Mouse (Mus musculus): Measurements from ENCODE around the gene Sgtb. TPM values are rescaled to one million over a fixed set of nuclear protein-coding genes. Genes with fewer than 3 reads are reported as not detected.

Sgtb gene
- 100 to 1,000 TPM; 132 to 160 (median 140) TPM for total RNA-seq (2022)

DNA sequence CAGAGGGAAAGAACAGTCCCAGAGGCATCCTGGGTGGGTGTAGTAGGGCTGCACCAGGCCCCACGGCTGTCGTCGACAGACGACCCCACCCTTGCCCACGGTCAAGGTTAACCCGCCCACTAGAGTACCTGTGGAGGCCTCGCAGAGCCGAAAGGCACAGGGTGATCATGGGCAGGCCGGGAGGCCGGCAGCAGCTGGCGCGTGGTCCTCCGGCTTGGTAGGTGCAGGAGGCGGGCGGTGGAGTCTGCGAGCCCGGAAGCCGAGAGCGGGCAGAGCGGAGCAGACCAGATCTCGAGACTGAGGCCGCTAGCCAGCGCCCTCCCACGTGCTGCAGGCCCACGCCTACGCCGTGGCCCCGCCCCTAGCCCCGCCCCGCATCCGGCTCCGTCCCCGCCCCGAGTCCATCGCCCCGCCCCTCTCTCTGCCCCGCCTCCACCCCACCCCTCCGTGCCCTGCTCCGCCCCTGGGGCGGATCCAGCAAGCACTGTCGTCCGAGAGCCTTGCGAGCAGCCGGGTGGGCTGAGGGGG lies at the start of gene Sgtb, which contains the start of gene Nln:
Sgtb (plus strand) TSS at position 454 of the 528 bp plus-strand sequence.
Nln (minus strand) TSS at position 327 of the 528 bp plus-strand sequence.
- peak; percentile 69 to 85 for DNase-seq (ENCODE audit: low spot score in 2 of 2)

DNA sequence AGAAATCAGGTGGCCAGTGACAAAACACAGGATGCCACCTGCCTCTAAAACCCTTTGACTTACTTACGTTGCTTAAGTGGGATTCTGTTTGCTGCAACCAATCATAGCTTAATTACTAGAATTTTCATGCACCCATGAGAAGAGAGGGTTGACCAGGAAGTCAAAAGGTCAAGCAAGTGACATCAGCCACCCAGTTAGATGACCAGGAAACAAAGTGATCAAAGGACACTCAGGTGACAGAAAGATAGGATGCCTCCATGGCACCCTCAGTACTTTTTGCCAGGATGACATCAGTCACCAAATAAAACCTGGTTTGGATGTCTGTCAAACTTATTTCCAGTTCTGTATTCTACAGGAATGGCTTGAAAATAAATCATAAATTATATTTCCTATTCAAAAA lies 49.3 kb upstream of the Sgtb start:
- DNase-seq (ENCODE audit: low spot score in 2 of 2), result no peak

DNA sequence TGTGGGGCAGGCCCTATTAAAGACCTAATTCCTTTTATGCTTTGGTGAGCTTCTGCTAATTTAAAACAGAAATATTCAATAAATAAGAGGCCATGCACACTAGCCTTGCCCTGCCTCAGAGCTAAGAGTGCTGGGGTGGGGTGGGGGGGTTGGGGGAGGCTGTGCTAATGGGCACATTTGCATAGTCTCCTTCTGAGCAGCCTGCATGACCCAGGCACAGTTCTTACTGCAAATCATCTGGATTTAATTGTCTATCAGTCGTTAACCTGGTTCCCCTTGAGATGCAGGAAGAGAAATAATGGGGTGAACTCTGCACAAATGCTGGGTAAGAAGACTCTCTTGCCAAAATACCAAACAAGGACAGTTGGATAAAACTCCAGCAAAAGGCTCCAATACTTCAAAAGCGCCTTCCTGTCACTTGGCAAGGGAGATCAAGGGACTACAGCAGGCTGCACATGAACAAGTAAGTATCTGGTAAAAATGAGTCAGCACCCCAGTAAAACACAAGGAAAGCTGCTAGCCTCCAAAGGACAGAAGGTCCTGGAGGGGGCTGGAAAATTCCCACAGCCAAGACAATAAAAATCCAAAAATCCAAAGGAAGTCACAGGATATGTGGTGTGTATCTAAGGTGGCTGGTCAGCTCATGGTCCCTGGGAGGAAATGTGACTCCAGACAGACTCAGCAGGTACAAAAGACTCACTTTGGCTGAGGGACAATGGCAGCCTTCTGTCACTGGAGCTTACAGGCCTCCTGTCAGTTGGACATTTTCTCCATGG lies 47.4 kb upstream of the Sgtb start:
- DNase-seq (ENCODE audit: low spot score in 2 of 2), result no peak

DNA sequence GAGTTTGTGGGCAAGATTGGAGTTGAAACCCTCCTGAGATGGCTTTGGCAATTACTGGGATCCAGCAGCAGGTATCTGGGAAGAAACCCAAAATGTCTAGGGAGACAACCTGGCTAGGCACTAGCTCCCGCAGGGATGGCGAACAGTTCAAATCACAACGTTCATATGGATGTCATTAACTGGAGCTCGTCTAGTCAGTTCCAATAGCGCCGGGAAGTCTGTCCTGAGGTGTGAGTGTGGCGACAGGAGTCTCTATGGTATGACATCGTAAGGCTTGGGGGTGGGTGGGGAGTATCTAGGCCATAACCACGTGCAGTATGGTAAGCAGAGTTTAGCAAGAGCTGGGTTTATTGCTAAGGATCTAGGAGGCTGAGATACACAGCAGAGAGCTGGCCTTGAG lies 46.5 kb upstream of the Sgtb start:
- DNase-seq (ENCODE audit: low spot score in 2 of 2), result no peak

DNA sequence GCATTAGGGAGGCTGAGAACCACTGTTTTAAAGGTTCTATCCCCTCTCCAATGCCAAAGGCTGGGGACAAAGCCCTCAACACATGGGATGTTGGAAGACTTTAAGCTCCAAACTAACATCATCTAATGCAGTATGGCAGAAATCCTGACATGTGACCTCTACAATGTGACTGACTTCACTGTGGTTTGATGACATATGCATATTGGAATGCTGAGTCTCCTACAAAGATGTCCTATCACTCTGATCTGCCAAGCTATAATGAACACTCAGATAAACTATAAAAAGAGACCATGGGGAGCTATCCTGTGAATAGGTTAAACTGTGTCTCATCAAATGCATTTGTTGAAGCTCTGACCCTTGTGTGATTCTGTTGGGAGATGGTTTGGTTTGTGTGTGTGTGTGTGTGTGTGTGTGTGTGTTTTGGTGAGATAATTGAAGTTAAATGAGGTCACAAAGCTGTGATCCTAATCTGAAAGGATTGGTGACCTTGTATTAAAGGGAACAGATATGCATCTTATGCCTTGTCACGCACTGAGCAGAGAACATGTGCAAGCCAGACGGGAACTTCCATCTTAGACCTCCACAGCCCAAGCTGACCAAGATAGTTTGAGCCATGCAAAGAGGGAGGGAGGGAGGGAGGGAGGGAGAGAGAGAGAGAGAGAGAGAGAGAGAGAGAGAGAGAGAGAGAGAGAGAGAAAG lies 43.7 kb upstream of the Sgtb start:
- no peak for DNase-seq (ENCODE audit: low spot score in 2 of 2)

DNA sequence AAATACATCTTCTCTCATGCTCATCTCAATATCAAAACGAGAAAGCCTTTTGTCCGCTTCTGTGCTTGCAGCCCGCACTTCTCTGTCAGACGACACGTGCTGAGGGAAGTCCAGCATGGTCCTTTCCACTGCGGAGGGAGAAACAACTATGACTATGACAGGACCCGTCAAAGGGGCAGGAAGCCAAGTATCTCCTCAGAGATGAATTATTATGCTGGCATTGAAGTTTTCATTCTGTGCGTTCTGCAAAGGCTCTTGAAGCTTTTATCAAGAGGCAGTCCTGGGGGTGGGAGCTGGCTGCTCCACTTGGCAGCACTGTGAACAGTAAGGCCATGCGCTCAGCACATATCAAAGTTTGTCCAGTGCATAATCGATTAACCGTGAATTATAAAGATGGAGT lies 40.3 kb upstream of the Sgtb start:
- no peak for DNase-seq (ENCODE audit: low spot score in 2 of 2)

DNA sequence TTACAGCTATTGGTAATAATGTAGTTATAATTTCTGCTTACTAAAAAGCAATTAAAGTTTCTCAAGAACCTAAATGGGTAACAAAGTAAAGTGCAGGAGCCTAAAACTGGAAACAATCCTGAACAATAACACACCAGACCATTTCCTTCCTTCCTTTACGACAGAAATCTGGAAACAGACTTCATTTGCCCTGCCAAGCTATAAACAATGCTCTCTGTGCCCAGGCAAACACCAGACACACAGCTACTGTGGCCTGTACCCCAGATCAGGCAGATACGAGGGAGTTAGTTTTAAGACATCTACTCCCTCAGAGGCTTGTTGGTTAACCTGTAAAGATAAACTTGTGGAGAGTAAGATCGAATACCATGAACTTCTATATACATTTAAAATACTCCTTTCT lies 38.8 kb upstream of the Sgtb start:
- DNase-seq (ENCODE audit: low spot score in 2 of 2), result no peak

DNA sequence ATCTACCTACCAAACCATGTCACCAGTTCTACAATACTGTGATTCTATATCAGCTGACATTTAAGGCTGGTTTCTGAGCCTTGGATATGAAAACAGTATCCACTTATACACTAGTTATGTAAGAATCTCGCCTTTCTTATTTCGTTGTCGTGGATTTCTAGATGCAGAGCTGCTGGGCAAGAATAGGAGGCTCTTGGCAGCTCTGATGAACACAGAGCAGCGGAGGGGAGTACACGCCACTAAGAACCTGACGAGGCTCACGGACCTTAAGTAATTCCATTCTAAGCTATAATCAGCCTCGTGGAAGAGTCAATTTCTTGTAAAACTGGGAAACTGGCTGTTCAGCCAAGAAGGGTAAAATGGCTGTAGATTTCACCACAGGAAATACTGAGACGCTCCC lies 37.2 kb upstream of the Sgtb start:
- DNase-seq (ENCODE audit: low spot score in 2 of 2), result peak in 1 of 2 experiments; percentile 49

DNA sequence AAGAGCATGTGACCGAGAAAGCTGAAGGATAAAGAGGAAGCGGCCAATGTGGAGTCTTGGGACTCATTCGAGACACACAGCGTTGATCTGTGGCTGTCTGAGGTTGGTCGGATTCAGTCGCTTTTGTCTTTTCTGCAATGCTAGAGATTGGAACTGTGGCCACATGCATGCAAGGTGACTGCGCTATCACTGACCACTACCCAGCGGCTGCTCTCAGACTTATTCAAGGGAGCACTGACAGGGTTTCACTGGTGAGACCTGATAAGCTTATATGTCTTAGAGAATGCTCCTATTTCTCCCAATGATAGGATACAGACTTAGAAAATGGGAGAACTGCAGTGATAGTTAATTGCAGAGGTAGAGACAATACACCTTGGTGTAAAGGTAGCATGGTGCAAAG lies 35.3 kb upstream of the Sgtb start:
- no peak for DNase-seq (ENCODE audit: low spot score in 2 of 2)

DNA sequence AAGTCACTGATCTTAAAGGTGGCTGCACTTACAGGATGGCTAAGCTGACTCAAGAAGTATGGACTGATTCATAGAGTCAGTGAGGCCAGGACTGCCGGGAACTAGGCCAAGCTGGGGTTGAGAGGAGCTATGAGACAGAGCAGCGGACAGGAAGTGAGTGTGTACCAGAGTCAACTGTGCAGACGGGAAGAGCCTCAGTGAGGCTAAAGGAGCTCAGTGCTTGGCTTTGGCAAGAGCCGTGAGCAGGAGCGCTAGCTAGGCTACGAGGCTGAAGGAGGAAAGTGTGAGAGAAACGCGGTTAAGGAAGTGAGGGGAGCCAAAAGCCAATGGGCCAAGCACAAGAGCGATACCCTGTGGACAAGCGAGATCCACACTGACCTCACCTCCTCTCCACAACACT lies 34.8 kb upstream of the Sgtb start:
- no peak for DNase-seq (ENCODE audit: low spot score in 2 of 2)

DNA sequence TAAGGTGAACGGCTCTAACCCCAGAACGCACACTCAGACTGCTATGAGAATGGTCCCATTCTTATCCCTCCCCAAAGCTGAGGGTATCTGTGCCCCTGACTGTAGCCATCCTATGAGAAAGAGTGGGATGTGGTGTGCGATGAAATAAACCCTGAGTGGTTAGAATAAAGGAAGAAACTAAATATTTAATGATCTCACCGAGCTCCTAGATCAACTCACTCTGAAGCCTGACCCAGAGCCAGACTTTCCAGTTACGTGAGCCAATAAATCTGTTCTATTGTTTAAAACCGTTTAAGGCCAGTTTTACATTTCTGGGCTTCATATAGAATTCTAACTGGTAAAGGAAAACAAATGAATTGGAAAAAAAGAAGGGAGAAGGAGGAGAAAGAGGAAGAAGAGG lies 32.5 kb upstream of the Sgtb start:
- no peak for DNase-seq (ENCODE audit: low spot score in 2 of 2)

DNA sequence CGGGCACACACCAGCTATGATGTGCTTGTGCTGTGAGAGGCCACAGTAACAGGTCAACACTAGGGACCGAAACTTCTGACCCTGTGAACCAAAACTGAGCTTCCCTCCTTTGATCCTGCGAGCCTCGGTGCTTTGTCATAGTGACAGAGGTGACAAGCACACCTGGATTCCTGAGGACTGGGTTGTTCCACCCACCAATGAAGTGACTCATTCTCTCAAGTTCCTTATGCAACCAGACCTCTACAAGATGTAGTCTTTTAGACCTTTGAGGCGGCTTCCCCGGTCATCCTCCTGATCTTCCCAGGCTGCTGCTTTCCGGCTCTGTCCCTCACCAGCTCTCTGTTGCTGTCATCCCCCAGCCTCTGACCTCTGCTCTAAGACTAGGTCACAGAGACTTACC lies 27.0 kb upstream of the Sgtb start:
- DNase-seq (ENCODE audit: low spot score in 2 of 2), result no peak

DNA sequence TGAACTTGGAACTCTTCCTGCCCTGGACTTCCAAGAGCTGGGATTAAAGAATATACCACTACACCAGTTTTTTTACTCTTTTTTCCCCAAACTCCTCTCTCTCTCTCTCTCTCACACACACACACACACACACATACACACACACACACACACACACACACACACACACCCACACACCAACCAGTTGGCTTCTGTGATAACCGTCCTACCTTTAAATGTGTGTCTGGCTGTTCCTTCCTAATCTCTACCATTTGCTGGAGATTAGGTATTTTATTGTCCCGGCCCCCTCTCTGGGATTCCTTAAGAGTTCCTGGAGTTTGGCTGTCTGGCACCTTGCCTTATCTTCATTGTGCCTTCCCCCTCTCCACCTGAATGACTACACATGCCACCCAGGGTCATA lies 24.9 kb upstream of the Sgtb start:
- no peak for DNase-seq (ENCODE audit: low spot score in 2 of 2)

DNA sequence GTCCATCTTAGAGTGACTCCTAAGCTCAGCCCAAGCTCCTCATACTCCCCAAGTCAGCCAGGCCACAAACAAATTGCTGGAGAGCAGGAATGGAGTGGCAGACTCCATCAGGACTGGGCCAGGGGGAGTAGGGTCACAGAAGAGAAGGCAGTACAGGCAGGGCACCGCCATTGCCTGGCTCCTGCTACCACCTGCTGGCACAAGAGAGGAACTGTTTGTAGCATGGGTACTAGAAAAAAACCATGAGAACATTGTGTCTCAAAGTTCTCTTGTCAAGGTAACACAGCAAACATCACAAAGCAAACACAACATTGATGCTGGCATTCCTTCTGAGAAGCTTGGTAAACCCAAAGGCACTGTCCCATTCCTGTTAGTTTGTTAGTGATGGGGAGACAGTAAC lies 20.2 kb upstream of the Sgtb start:
- DNase-seq (ENCODE audit: low spot score in 2 of 2), result no peak

DNA sequence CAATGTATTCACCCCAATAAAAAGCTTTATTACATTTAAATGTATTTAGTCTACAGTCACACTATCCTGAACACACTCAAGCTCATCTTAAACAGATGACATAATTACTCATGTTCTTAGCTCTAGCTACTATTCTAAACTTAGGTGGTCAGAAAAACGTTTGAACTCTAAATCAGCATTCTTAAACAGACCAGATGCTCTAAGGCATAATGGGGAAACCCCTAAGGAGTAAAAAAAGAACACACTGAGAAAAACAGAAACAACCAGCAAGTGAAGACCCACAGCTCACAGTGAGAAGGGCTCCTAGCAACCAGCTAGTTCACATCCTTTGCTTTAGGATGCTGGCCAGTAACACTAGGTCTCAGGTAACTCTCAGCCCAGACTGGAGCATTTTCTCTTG lies 17.8 kb upstream of the Sgtb start:
- no peak for DNase-seq (ENCODE audit: low spot score in 2 of 2)

DNA sequence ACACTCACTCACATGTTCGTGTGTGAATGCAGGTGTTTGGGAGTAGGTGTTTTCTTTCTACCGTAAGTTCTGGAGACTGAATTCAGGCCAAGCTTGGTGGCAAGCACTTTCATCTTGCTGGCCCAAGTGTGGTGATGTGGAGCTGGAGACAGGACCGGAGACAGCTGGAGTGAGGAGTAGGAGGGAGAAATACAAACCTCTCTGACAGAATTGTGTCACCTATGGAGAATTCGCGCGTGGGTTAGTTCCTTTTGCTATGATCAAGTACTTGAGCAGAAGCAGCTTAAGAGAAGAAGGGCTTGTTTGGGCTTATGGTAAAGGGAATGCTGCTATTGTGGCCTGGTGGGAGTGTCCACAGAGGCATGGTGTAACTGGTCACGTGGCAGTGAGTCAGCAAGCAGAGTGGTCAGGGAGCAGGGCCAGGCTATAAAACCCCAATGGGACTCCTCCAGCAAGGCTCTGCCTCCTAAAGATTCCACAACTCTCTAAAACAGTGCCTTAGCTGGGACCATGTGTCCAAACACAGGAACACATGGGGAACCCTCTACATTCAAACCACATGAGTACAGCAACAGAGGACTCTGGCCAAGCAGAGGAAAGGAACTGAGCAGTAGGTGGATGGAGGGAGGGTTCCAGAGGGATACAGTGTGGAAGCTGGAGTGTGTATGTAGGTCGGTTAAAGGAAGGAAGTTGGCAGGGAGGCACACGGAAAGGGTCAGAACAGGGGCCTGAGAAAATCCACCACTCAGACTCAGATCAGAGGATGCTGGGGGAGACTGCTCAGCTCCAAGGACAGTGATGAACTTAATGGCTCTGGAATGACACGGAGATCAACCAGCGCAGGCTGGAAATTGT lies 14.8 kb upstream of the Sgtb start:
- DNase-seq (ENCODE audit: low spot score in 2 of 2), result no peak

DNA sequence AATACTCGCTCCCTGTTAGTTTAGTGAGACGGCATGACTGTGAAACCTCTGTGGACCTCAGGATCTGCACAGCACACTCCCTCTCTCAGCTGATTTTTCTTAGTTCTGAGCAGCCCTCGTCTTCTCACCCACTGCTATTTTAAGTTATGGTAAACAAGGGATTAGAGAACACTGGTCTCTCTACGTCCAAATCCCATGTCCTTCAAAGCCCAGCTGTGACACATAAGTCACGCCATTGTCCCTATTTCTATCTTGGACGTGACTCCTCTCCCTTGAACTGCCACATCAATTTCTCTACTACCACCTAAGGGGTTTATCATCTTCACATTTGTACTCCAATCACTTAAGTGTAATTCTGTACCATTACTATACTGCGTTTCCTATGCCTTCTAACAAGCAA lies 13.6 kb upstream of the Sgtb start:
- DNase-seq (ENCODE audit: low spot score in 2 of 2), result no peak

DNA sequence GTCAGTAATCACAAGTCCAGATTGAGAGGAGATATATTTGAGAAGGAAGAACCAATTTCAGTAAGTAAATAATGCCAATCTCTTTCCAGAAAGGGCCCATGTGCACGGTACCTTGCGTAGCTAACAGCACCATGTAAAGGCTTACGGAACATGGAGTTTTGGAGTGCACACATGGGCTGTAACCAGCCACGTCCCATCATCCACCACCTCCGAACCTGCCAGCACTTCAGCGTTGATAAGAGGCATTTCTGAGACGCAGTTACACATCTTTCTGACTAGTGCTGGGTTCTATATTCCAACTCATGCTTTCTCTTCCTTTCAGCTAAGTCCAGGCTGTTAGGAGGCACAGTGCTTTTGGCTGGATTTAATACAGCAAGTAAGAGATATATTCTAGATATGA lies 12.4 kb upstream of the Sgtb start:
- no peak for DNase-seq (ENCODE audit: low spot score in 2 of 2)

DNA sequence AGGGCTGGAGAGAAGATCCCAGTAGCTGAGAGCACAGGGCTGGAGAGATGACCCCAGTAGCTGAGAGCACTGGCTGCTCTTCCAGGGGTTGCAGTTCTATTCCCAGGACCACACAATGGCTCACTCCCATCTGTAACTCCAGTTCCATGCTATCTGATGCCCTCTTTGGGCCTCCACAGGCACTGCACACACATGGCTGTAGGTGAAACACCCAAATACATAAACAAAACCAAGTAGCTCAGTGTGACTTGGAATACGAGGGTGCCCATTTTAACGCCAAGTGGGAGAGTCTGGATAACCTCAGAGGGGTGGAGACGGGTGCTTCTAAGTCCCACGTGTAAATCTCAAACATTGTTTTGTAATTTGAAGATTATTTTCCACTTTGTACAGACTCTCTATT lies 9.1 kb upstream of the Sgtb start:
- DNase-seq (ENCODE audit: low spot score in 2 of 2), result no peak

DNA sequence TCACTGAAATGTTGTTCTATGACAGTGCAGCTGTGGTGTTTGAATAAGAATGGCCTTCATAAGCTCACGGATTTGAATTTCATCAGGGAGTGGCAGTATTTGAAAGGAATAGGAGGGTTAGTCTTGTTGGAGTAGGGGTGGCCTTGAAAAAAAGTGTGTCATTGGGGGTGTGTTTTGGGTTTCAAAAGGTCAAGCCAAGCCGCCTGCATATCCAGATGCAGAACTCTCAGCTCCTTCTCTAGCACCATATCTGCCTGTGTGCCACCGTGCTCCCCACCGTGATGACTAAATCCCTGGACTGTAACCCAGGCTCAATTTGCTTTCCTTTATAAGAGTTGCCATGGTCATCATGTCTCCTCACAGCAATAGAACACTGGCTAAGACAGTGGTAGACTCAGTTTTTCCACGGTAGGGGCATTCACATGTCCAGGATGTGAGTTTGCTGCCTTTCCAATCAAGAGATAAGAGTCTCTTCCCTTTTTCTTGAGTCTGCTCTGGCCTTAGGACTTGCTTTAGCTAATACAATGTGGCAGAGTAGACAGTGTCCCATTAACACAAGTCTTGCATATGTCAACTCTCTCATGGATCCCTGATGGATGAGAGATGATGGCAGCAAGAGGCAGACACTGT lies 7.8 kb upstream of the Sgtb start:
- DNase-seq (ENCODE audit: low spot score in 2 of 2), result no peak

DNA sequence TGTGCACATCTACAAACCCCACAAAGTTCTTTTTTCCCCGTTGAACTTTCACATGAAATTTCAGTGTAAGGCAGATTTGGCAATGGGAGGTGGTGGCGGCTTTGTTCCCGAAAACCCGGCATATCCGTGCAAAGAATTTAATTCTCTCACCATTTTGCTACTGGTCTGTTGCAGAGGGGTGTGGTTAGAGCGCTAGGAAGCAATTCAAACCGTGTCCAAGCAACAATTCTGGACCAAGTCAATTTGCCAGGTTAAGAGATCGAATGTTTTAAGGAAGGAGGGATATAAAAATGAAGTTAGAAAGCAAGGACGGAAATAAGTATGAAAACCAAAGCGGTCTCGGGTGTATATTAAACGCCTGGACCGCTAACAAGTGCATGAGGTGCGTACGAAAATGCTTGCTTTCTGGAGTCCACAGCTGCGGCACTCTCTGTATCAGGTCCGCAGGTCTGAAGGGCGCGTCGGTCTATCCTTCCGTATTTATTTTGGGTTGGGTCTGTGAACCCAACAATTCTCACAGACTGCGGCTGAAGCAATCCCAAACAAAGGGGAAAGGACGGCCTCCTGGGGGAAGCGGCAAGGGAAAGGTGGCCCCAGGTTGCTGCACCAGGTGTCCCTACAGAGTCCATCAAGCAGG lies 772 bp upstream of the Sgtb start:
- no peak for DNase-seq (ENCODE audit: low spot score in 2 of 2)

Measured in left cerebral cortex, adult 8-10 months (tissue).